Mouse (Mus musculus) lung, adult 2 months (tissue): Measurements from ENCODE around the gene Gdnf. TPM values are rescaled to one million over a fixed set of nuclear protein-coding genes. Genes with fewer than 3 reads are reported as not detected.
A peak's percentile ranks its signal among the peaks of the same experiment; 100 is the strongest.

ENCODE experiments used
- DNase-seq: peaks from one replicate; pipeline ENCODE4 v3.0.0; 2022
- H3K4me1 ChIP-seq: fragments of 200-500 bp; 2 replicates; pipeline ENCODE4 v1.6.1; 2011; ENCODE audit warnings: low read length; ENCODE audit not compliant: control insufficient read depth, insufficient read depth
- H3K4me3 ChIP-seq: fragments of 200-500 bp; replicated peaks from 2 replicates; pipeline ENCODE3; 2011; ENCODE audit warnings: low read depth, mild to moderate bottlenecking, control low read depth, low read length; ENCODE audit errors: extremely low read depth
- CTCF ChIP-seq: fragments of 200-500 bp; IDR thresholded peaks from 2 replicates; pipeline ENCODE4 v1.5.1; 2011; ENCODE audit warnings: mild to moderate bottlenecking, low read length, control low read depth; ENCODE audit not compliant: insufficient read depth
- POLR2A ChIP-seq: fragments of 200-500 bp; IDR thresholded peaks from 2 replicates; pipeline ENCODE4 v1.6.1; 2011; ENCODE audit warnings: low read depth, mild to moderate bottlenecking, control low read depth, low read length, borderline replicate concordance; ENCODE audit errors: extremely low read depth
- WGBS: fragments of 180-500 bp; shearing (Covaris S2); methylation state at CpG from one replicate; pipeline ENCODE4 v1.1.7; 2018; 5-methylcytosine and 5-hydroxymethylcytosine counted together
- polyA plus RNA-seq: library from polyadenylated mRNA; depleted of rRNA; stranded (reverse); fragments of >200 nt; gene quantifications from 2 replicates; pipeline ENCODE4 v1.2.3, GENCODE M21; 2012

Gdnf gene
- polyA plus RNA-seq, 1 experiment: 3.4 TPM

GRCm38 (mm10) chr15:7814371-7814680 lies 3.7 kb downstream of the Gdnf start:
- 46% methylated on average over 7 of the region's 7 CpGs for WGBS
- DNase-seq: no peak
- TF ChIP-seq POLR2A: no peak
- TF ChIP-seq CTCF: no peak

GRCm38 (mm10) chr15:7814917-7815316 lies 4.3 kb downstream of the Gdnf start:
- peaks cover 2% of the 10 kb centered on the region; the same call in 1 of the 2 replicates for H3K4me1 ChIP-seq
- WGBS: 10% methylated on average over 13 of the region's 13 CpGs
- TF ChIP-seq POLR2A (no peak), CTCF (no peak)
- DNase-seq: no peak
- no peak overlapping the region for H3K4me3 ChIP-seq

More at GRCm38 (mm10) chr15:7814371-7814680, 3.7 kb downstream of the Gdnf start:
- H3K4me3 ChIP-seq: no peak overlapping the region
- H3K4me1 ChIP-seq: peaks cover 3% of the 10 kb centered on the region; the same call in 1 of the 2 replicates

DNA sequence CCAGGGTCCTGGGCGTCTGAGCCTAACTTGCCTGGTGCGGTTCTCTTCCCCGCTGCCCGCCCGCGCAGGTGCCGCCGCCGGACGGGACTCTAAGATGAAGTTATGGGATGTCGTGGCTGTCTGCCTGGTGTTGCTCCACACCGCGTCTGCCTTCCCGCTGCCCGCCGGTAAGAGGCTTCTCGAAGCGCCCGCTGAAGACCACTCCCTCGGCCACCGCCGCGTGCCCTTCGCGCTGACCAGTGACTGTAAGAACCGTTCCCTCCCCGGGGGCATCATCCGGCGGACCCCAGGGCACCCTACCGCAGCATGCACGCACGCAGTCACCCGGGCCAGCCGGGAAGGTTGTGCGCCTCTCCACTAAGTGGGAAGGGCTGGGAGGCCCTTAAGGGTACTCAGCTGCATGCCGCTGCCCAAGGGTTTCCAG lies 4.9 kb downstream of the Gdnf start:
- Histone ChIP-seq H3K4me1 (no peaks in the 10 kb centered on the region), H3K4me3 (no peak overlapping the region)
- DNase-seq: peak; percentile 34
- no peak for TF ChIP-seq POLR2A
- TF ChIP-seq CTCF: no peak
- WGBS: 11% methylated on average over 36 of the region's 36 CpGs

GRCm38 (mm10) chr15:7823886-7824285 lies 13.2 kb downstream of the Gdnf start:
- DNase-seq: no peak
- 64% methylated on average over 6 of the region's 6 CpGs for WGBS
- TF ChIP-seq POLR2A: no peak
- no peak for TF ChIP-seq CTCF

GRCm38 (mm10) chr15:7825530-7825929 lies 14.9 kb downstream of the Gdnf start:
- H3K4me3 ChIP-seq: no peak overlapping the region
- TF ChIP-seq POLR2A: no peak
- no peak for TF ChIP-seq CTCF
- no peak for DNase-seq
- WGBS: 45% methylated on average over 6 of the region's 6 CpGs
- H3K4me1 ChIP-seq: no peaks in the 10 kb centered on the region

More at GRCm38 (mm10) chr15:7823886-7824285, 13.2 kb downstream of the Gdnf start:
- no peaks in the 10 kb centered on the region for H3K4me1 ChIP-seq
- H3K4me3 ChIP-seq: no peak overlapping the region

GRCm38 (mm10) chr15:7835404-7835803 lies 24.8 kb downstream of the Gdnf start:
- Histone ChIP-seq H3K4me3 (no peak overlapping the region), H3K4me1 (no peaks in the 10 kb centered on the region)
- TF ChIP-seq POLR2A: no peak
- no peak for TF ChIP-seq CTCF
- WGBS: 80% methylated on average over 9 of the region's 9 CpGs
- no peak for DNase-seq

- no peak for DNase-seq
- 60% methylated on average over 8 of the region's 8 CpGs for WGBS
Observed at GRCm38 (mm10) chr15:7838060-7838920, 27.6 kb downstream of the Gdnf start.

DNA sequence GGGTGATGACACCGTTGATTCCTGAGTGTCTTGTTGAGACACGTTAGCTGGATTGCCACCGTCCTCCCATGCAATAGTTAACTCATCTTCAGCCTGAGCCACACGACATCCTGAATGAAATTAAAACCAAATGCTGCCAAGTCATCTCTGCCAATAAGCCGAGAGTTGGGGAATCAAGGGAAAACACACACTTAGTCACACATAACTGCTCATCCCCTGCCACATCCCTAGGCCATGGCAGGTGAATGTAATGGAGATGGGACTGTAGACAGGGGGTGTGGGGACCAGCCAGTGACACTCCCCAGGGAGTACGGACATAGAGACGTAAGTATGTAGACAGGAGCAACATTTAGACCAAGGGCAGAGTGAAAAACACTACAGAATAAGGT lies 28.3 kb downstream of the Gdnf start:
- no peak for TF ChIP-seq POLR2A
- TF ChIP-seq CTCF: no peak
- Histone ChIP-seq H3K4me3 (no peak overlapping the region), H3K4me1 (no peaks in the 10 kb centered on the region)
- 57% methylated on average over 7 of the region's 7 CpGs for whole genome bisulfite sequencing
- no peak for DNase-seq

More at GRCm38 (mm10) chr15:7838060-7838920, 27.6 kb downstream of the Gdnf start:
- H3K4me1 ChIP-seq: no peaks in the 10 kb centered on the region
- TF ChIP-seq POLR2A: no peak
- TF ChIP-seq CTCF: no peak
- no peak overlapping the region for H3K4me3 ChIP-seq

DNA sequence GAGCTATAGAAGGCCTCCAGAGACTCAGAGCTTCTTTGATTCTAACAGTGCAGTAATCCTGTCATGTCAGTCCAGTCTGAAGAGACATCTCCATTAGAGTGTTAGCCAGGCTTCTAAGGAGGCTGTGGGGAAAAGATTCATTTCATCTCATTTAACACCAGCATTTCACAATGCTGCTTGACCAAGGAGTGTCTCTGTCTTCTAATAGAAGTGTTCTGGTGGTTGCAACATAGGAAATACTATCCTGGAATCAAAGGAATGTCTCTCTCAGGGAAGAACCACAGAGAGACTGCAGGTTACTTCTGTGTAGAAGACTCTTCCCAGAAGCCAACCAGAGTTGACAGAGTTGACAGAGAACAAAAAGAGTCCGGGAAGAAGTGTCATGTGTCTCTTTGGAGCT lies 31.0 kb downstream of the Gdnf start:
- no peak overlapping the region for H3K4me3 ChIP-seq
- H3K4me1 ChIP-seq: no peaks in the 10 kb centered on the region
- TF ChIP-seq CTCF (no peak), POLR2A (no peak)
- WGBS: 71% methylated on average over 1 of the region's 1 CpGs
- DNase-seq: no peak

GRCm38 (mm10) chr15:7842398-7842797 lies 31.8 kb downstream of the Gdnf start:
- H3K4me3 ChIP-seq: no peak overlapping the region
- no peak for DNase-seq
- H3K4me1 ChIP-seq: no peaks in the 10 kb centered on the region
- 84% methylated on average over 4 of the region's 4 CpGs for WGBS
- no peak for TF ChIP-seq CTCF
- TF ChIP-seq POLR2A: no peak
